Mouse (Mus musculus) frontal cortex, postnatal 10 days (tissue): ENCODE measurements around the gene Siah1a.

ENCODE experiments used
- DNase-seq, 2 experiments: peaks; one replicate each; pipeline ENCODE4 v3.0.0; 2022; ENCODE audit warnings: low spot score in 2 of 2, mixed read lengths in 1 of 2

The Siah1a gene

DNA sequence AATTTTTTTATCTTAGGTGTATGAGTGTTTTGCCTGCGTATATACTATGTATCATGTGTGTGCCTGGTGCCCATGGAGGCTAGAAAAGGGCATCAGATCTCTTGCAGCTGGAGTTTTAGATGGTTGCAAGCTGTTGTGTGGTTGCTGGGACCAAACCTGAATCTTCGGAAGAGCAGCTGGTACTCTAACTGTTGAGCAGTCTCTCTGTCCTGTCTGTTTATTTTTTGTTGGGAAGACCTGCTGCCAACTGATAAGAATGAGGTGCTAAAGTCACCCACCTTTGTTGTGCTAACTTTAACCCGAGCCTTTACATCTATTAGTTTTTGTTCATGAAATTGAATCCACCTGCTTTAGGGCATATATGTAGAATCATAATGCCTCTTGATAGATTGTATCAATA lies 43.3 kb downstream of the Siah1a start:
- no peak for DNase-seq

DNA sequence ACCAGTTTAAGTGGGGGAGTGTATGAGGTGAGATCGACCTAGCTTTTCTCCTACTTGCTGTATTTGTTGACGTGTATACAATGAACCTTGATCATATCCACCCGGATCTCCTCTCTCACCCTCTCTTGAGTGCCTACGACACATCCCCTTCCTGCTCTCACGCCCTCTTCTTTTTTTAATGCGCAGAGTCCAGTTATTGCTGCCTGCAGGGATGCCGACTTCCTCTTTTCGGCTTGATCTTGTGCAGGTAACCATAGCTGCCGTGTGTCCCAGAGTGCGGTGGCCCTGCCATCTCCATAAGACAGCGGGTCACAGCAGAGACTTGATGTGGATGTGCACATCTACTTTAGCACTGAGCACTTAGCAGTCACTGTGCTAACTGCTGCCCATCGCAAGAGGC lies 46.3 kb downstream of the Siah1a start:
- DNase-seq, result no peak

GRCm38 (mm10) chr8:86698811-86699421 lies 46.8 kb downstream of the Siah1a start:
- DNase-seq, result no peak

- no peak for DNase-seq
These were observed 50.0 kb downstream of the Siah1a start for GRCm38 (mm10) chr8:86695703-86696102.

- no peak for DNase-seq
These were observed 51.7 kb downstream of the Siah1a start for GRCm38 (mm10) chr8:86694011-86694410.

- no peak for DNase-seq
These were observed 53.6 kb downstream of the Siah1a start for GRCm38 (mm10) chr8:86692107-86692506.

DNA sequence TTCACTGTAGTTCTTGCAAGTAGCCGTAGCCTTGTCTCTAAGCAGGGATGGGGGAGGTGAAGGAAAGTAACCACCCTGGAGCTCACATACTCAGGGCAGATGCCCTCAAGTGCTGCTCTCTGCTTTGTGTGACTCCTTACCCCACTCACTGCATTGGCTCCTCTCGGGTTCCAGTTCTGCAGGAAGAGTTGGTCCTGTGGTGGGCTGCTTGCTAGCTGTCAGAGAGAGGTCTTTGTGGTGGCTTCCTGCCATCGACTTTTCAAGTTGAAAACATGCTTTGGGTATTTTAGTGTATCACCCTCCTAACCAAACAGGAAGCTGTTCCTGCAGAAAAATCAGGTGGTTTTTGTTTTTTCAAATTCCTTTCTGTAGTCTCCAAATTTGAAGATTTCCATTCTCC lies 59.1 kb downstream of the Siah1a start:
- DNase-seq, result no peak
